Mouse (Mus musculus) liver, embryonic 15.5 days (tissue): Measurements from ENCODE around the gene Gm47289. TPM values are rescaled to one million over a fixed set of nuclear protein-coding genes. Genes with fewer than 3 reads are reported as not detected.

Source experiments
- ATAC-seq: fragments of 200-750 bp; cut with Nextera tagmentation; 2 replicates; pipeline ENCODE4 v1.8.0; 2017; ENCODE audit warnings: moderate number of reproducible peaks, mild to moderate bottlenecking, moderate library complexity; ENCODE audit not compliant: insufficient read depth
- H3K27ac ChIP-seq: fragments of 300-500 bp; sonication (generic); replicated peaks from 2 replicates; pipeline ENCODE4 v1.5.1; 2015; ENCODE audit warnings: mild to moderate bottlenecking, inconsistent platforms
- H3K27me3 ChIP-seq: fragments of 300-500 bp; sonication (generic); 2 replicates; pipeline ENCODE4 v1.6.1; 2015; ENCODE audit warnings: mild to moderate bottlenecking, inconsistent platforms
- H3K36me3 ChIP-seq: fragments of 300-500 bp; sonication (generic); replicated peaks from 2 replicates; pipeline ENCODE4 v1.6.1; 2015; ENCODE audit warnings: moderate library complexity, mild to moderate bottlenecking, inconsistent platforms
- H3K4me1 ChIP-seq: fragments of 300-500 bp; sonication (generic); replicated peaks from 2 replicates; pipeline ENCODE4 v1.6.1; 2015; ENCODE audit warnings: inconsistent platforms
- H3K4me2 ChIP-seq: fragments of 300-500 bp; sonication (generic); 2 replicates; pipeline ENCODE4 v1.6.1; 2015; ENCODE audit warnings: moderate library complexity, mild to moderate bottlenecking, inconsistent platforms
- H3K4me3 ChIP-seq: fragments of 300-500 bp; sonication (generic); replicated peaks from 2 replicates; pipeline ENCODE4 v1.5.1; 2015; ENCODE audit warnings: mild to moderate bottlenecking, inconsistent platforms
- H3K9ac ChIP-seq: fragments of 300-500 bp; sonication (generic); 2 replicates; pipeline ENCODE4 v1.6.1; 2015; ENCODE audit warnings: moderate library complexity, mild to moderate bottlenecking, inconsistent platforms
- H3K9me3 ChIP-seq: fragments of 300-500 bp; sonication (generic); replicated peaks from 2 replicates; pipeline ENCODE4 v1.6.1; 2016; ENCODE audit warnings: inconsistent platforms
- WGBS: fragments of 180-500 bp; shearing (Covaris S2); methylation state at CpG from one replicate; pipeline ENCODE4 v1.1.7; 2015; ENCODE audit warnings: mixed read lengths; ENCODE audit not compliant: insufficient replicate concordance; 5-methylcytosine and 5-hydroxymethylcytosine counted together
- polyA plus RNA-seq: library from polyadenylated mRNA; unstranded; fragments of >200 nt; fragmentation: Nextera tagmentation; extraction: Ambion mirVana; gene quantifications from 2 replicates; pipeline ENCODE4 v1.2.1, GENCODE M21; 2015

The Gm47289 gene
- polyA plus RNA-seq, 1 experiment from 2014 or later, result not detected

GRCm38 (mm10) chr9:119164743-119165142 is 5.8 kb downstream of the Gm47289 start:
- peak; percentile 77 for ATAC-seq

DNA sequence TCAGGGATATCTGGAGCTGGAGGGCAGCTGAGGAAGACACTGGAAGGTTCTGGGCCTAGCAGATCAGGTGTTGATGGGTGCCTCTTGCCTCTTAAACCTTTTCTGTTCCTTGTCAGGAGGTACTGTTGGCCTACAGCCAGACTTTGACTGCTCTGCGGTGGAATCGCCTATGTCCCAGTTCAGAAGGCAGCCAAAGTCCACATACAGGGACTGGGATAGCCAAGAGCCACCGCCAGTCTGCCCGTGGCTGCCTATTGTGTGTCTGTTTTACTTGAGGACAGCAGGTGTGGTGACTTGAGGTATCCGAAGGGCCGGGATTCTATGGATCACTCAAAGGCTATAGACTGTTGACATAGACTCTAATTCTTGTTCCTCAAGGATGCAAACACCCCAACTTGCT is 6.6 kb downstream of the Gm47289 start:
- Histone ChIP-seq H3K9ac (no peak overlapping the region), H3K36me3 (no peaks in the 10 kb centered on the region), H3K4me1 (0 out of 2 replicates have a peak, but pooled peaks cover 3% of the 10 kb centered on the region), H3K4me3 (no peak overlapping the region), H3K27ac (peak overlapping the region; percentile 62; the same call in 1 of the 2 replicates), H3K4me2 (no peak overlapping the region), H3K9me3 (no peaks in the 10 kb centered on the region), H3K27me3 (no peaks in the 10 kb centered on the region)
- 69% methylated on average over 6 of the region's 6 CpGs for WGBS
- ATAC-seq, result peak; percentile 33

More at GRCm38 (mm10) chr9:119164743-119165142, 5.8 kb downstream of the Gm47289 start:
- no peak overlapping the region for H3K9ac ChIP-seq
- no peaks in the 10 kb centered on the region for H3K36me3 ChIP-seq
- no peaks in the 10 kb centered on the region for H3K27me3 ChIP-seq
- no peak overlapping the region for H3K4me3 ChIP-seq
- no peaks in the 10 kb centered on the region for H3K9me3 ChIP-seq
- WGBS, result 59% methylated on average over 7 of the region's 7 CpGs
- H3K4me2 ChIP-seq, result no peak overlapping the region
- peak overlapping the region; percentile 70 for H3K27ac ChIP-seq
- H3K4me1 ChIP-seq, result 0 out of 2 replicates have a peak, but pooled peaks cover 3% of the 10 kb centered on the region

DNA sequence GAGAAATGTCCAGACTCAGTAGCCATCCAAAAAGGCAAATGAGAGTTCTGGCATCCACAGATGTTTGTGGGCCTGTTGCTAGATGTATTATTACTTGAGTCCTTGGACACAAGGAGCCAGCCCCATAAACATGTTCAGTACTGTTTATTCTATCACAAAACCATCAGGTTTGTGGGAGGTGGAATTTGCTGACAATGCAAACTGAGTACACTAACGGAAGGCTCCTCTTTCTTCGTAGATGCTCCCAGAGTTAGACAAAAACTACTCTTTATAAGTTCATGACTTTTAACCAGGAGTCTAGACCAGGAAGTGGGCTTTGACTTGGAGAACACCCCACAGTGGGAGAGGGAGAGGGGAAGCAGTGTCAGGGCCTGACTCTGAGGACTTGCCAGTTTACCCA is 8.6 kb downstream of the Gm47289 start:
- H3K27ac ChIP-seq, result no peak overlapping the region
- ATAC-seq, result no peak
- no peak overlapping the region for H3K4me3 ChIP-seq
- H3K9me3 ChIP-seq, result no peaks in the 10 kb centered on the region
- no peak overlapping the region for H3K4me2 ChIP-seq
- no peaks in the 10 kb centered on the region for H3K4me1 ChIP-seq
- no peak overlapping the region for H3K9ac ChIP-seq
- 84% methylated on average over 2 of the region's 2 CpGs for WGBS
- no peaks in the 10 kb centered on the region for H3K36me3 ChIP-seq
- H3K27me3 ChIP-seq, result no peaks in the 10 kb centered on the region

- ATAC-seq, result no peak
- no peak overlapping the region for H3K27ac ChIP-seq
- no peak overlapping the region for H3K4me3 ChIP-seq
- no peaks in the 10 kb centered on the region for H3K4me1 ChIP-seq
- no peaks in the 10 kb centered on the region for H3K27me3 ChIP-seq
- 70% methylated on average over 11 of the region's 11 CpGs for whole genome bisulfite sequencing
- no peak overlapping the region for H3K4me2 ChIP-seq
- no peak overlapping the region for H3K9ac ChIP-seq
- no peaks in the 10 kb centered on the region for H3K9me3 ChIP-seq
- H3K36me3 ChIP-seq, result no peaks in the 10 kb centered on the region
Observed at GRCm38 (mm10) chr9:119179292-119179691, 20.3 kb downstream of the Gm47289 start.

DNA sequence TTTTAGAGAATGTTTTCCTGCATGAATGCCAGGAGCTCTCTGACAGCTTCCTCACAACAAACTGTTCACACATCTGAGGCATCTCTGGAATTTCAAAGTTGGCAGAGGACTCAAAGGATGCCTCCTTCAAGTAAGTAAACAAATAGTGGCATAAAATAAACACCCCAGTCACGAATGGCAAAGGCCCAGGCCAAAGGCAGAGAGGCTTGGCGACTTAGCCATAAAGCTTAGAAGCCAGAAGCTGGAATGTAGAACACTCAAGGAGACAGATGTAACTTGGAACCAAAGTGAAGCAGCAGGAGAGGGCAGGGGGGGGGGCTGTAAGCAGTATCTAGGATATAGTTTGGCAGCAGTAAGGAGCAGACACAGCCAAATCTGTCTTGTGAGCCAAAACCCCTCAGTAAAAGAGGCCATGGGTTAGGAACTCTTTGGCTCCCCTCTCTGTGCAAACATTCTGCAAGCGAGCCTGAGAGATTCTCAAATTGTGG is 22.3 kb downstream of the Gm47289 start:
- H3K4me3 ChIP-seq, result no peak overlapping the region
- no peaks in the 10 kb centered on the region for H3K27me3 ChIP-seq
- no peak overlapping the region for H3K27ac ChIP-seq
- H3K4me2 ChIP-seq, result no peak overlapping the region
- 24% methylated on average over 3 of the region's 3 CpGs for whole genome bisulfite sequencing
- H3K9me3 ChIP-seq, result no peaks in the 10 kb centered on the region
- no peaks in the 10 kb centered on the region for H3K4me1 ChIP-seq
- no peak for ATAC-seq
- no peak overlapping the region for H3K9ac ChIP-seq
- H3K36me3 ChIP-seq, result no peaks in the 10 kb centered on the region

DNA sequence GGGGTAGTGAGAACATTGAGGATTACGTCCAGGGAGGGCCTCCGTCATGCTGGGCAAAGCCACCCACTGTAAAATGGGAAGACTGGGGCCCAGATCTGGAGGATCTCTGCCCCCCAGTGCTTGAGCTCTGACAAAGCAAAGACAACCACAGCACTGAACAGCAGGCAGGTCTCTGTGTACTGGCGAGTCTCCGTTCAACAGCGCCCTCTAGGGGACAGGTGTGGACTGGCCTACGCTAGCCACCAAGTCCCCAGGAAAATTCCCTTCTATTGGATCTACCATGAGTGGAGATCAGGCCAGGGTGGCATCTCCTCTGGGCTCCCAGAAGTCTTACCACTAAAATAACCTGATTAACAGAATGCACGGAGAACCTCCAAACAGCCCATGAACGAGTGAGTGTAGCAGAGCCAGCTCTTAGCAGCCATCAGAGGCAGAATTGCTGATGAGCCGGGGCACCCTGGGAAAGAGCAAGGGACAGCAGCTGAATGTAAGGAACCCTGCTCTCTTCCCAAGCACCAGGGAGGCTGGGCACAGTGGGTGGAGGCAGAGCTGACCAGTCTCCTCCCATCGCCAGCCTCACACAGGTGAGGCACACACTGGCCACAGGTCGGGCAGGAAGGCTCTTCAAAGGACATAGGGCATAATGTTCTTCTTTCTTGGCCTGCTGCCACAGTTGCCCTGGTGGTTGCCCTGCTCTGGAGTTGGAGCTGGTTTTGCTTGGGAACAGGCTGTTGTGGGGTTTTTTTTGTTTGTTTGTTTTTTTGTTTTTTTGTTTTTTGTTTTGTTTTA is 33.4 kb downstream of the Gm47289 start:
- ATAC-seq, result peak; percentile 42; the same call in 1 of the 2 replicates

GRCm38 (mm10) chr9:119199151-119199861 is 40.3 kb downstream of the Gm47289 start:
- Histone ChIP-seq H3K27me3 (no peaks in the 10 kb centered on the region), H3K9me3 (no peaks in the 10 kb centered on the region), H3K4me2 (no peak overlapping the region), H3K4me1 (no peaks in the 10 kb centered on the region), H3K36me3 (no peaks in the 10 kb centered on the region), H3K9ac (no peak overlapping the region), H3K4me3 (no peak overlapping the region), H3K27ac (no peak overlapping the region)
- ATAC-seq, result no peak
- 67% methylated on average over 10 of the region's 10 CpGs for WGBS

More for the DNA sequence above, 33.4 kb downstream of the Gm47289 start:
- H3K27me3 ChIP-seq, result no peaks in the 10 kb centered on the region
- 33% methylated on average over 11 of the region's 11 CpGs for WGBS
- H3K4me3 ChIP-seq, result no peak overlapping the region
- no peaks in the 10 kb centered on the region for H3K9me3 ChIP-seq
- no peak overlapping the region for H3K4me2 ChIP-seq
- no peak overlapping the region for H3K27ac ChIP-seq
- no peaks in the 10 kb centered on the region for H3K4me1 ChIP-seq
- no peak overlapping the region for H3K9ac ChIP-seq
- no peaks in the 10 kb centered on the region for H3K36me3 ChIP-seq

GRCm38 (mm10) chr9:119201653-119202052 is 42.7 kb downstream of the Gm47289 start:
- 64% methylated on average over 5 of the region's 5 CpGs for WGBS

GRCm38 (mm10) chr9:119203617-119204016 is 44.7 kb downstream of the Gm47289 start:
- ATAC-seq, result peak; percentile 51; the same call in 1 of the 2 replicates
- no peak overlapping the region for H3K4me3 ChIP-seq
- no peaks in the 10 kb centered on the region for H3K36me3 ChIP-seq
- WGBS, result 67% methylated on average over 9 of the region's 9 CpGs
- H3K9me3 ChIP-seq, result no peaks in the 10 kb centered on the region
- no peak overlapping the region for H3K9ac ChIP-seq
- no peaks in the 10 kb centered on the region for H3K4me1 ChIP-seq
- no peak overlapping the region for H3K4me2 ChIP-seq
- no peak overlapping the region for H3K27ac ChIP-seq
- H3K27me3 ChIP-seq, result no peaks in the 10 kb centered on the region

More at GRCm38 (mm10) chr9:119201653-119202052, 42.7 kb downstream of the Gm47289 start:
- no peak for ATAC-seq
- no peak overlapping the region for H3K27ac ChIP-seq
- no peaks in the 10 kb centered on the region for H3K9me3 ChIP-seq
- H3K9ac ChIP-seq, result no peak overlapping the region
- H3K4me1 ChIP-seq, result no peaks in the 10 kb centered on the region
- no peaks in the 10 kb centered on the region for H3K27me3 ChIP-seq
- H3K36me3 ChIP-seq, result no peaks in the 10 kb centered on the region
- no peak overlapping the region for H3K4me3 ChIP-seq
- H3K4me2 ChIP-seq, result no peak overlapping the region

- ATAC-seq, result no peak
- Histone ChIP-seq H3K27ac (no peak overlapping the region), H3K4me1 (no peaks in the 10 kb centered on the region), H3K4me2 (no peak overlapping the region), H3K27me3 (no peaks in the 10 kb centered on the region), H3K9ac (no peak overlapping the region), H3K4me3 (no peak overlapping the region), H3K36me3 (no peaks in the 10 kb centered on the region), H3K9me3 (no peaks in the 10 kb centered on the region)
- WGBS, result 77% methylated on average over 5 of the region's 5 CpGs
Observed at GRCm38 (mm10) chr9:119205756-119206155, 46.8 kb downstream of the Gm47289 start.

DNA sequence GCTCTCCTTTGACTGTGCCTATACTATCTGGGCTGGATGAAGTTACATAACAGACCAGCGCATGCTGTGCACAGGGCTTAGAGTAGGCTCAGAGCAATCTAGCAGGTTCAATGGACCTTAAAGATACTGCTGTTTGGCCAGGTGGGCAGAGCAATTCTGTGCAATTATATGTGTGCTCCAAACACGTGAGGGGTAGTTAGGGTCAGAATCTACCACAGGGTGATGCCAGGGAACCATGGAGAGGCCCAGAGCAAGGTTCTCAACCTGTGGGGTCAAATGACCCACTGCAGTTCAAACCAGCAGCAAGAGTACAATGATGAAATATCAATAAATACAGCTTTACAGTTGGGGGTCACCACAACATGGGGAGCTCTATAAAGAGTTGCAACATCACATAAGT is 47.7 kb downstream of the Gm47289 start:
- no peaks in the 10 kb centered on the region for H3K4me1 ChIP-seq
- H3K4me3 ChIP-seq, result no peak overlapping the region
- H3K27ac ChIP-seq, result no peak overlapping the region
- H3K36me3 ChIP-seq, result no peaks in the 10 kb centered on the region
- no peak for ATAC-seq
- H3K9me3 ChIP-seq, result no peaks in the 10 kb centered on the region
- no peak overlapping the region for H3K9ac ChIP-seq
- no peak overlapping the region for H3K4me2 ChIP-seq
- WGBS, result 55% methylated on average over 2 of the region's 2 CpGs
- no peaks in the 10 kb centered on the region for H3K27me3 ChIP-seq
